Mouse (Mus musculus): ENCODE measurements at regions not wholly inside any gene's neighbourhood (a gene's known extent, or its start where the extent isn't known, plus 50 kb on each side); places are given as distances from the start of the nearest gene placed in this dataset.
A peak's percentile ranks its signal among the peaks of the same experiment; 100 is the strongest.

- no peak for DNase-seq (ENCODE audit: low read depth, low spot score)
These were observed 237.6 kb upstream of the Stt3b start for GRCm38 (mm10) chr9:115547625-115548325.

GRCm38 (mm10) chr9:115548722-115549349, 238.6 kb upstream of the Stt3b start:
- no peak for DNase-seq (ENCODE audit: low read depth, low spot score)

DNA sequence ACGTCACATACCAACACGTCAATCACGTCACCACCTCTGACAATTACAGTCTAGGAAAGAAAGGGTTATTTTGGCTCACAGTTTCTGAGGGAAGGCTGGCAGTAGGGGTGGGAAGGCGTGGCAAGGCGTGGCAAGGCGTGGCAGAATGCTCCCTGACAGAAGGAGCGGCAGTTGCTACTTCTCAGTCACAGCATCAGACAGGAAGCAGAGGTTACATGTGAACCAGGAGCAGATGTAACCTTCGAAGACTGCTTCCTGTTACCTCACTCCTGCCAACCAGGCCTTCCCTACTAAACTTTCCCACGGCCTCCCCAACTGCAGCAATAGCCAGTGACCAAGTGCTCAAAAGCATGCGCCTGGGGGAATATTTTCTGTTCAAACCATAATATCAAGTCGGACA, 240.9 kb upstream of the Stt3b start:
- DNase-seq (ENCODE audit: low read depth, low spot score) = no peak

GRCm38 (mm10) chr9:115551501-115551900, 241.3 kb upstream of the Stt3b start:
- DNase-seq (ENCODE audit: low read depth, low spot score) = no peak

DNA sequence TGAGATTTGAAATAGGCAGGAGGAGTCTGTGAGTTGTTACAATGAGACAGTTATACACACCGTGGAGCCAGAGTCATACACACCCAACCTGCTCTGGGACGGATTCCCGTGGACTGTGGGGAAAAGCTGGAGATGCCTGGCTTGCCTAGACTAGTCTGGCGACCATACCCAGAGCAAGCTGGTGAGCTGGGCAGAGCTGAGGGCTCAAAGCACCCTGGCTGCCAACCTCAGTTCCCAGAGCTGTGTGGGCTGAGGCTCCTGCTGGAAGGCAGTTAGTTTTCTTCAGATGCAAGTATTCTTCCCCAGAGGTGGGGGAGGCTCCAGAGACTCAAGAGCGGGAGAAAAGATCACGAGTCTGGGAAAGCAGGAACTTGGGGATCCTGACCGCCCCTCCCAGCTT, 247.9 kb upstream of the Stt3b start:
- peak; percentile 58 for DNase-seq (ENCODE audit: low read depth, low spot score)

- DNase-seq (ENCODE audit: low read depth, low spot score) = no peak
These were observed 249.3 kb upstream of the Stt3b start for GRCm38 (mm10) chr9:115559521-115559920.

DNA sequence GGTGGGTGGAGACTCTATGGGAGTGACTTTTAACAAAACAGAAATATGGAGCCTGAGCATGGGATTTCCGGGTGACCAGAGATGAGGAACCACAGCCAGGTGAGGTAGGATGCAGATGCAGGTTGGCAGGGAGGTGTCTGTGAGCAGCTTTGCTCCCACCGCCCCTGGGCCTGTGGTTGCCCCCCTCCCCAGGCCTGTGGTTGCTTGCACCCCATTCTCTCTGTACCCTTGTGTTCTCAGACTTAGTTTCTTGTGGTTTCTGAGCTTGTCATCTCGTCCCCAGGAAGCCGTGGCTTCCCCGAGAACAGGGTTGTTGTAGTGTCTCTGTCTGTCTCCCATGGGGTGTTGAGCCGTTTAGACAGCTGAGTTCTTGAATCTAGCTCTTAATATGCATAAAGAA, 251.0 kb upstream of the Stt3b start:
- DNase-seq (ENCODE audit: low read depth, low spot score) = no peak

DNA sequence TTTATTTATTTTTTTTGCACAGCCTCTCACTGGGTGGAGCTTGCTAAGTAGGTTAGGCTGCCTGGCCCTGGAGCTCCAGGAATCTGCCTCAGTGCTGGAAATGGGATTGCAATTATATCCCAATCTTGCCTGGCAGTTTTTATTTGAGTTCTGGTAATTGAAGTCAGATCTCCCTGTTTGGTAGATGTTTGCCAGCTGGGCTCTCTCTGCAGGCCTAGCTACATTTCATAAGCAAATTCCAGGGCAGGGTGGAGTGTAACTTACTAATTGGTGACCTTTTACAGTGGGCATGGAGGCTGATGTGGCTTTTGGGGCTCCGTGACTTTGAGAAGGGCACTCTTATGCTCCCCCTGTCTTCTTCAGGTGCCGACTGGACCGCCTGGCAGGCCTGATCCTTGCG, 252.6 kb upstream of the Stt3b start:
- no peak for DNase-seq (ENCODE audit: low read depth, low spot score)

- DNase-seq (ENCODE audit: low read depth, low spot score) = peak; percentile 39
These were observed 254.1 kb upstream of the Stt3b start for GRCm38 (mm10) chr9:115564366-115564765.

DNA sequence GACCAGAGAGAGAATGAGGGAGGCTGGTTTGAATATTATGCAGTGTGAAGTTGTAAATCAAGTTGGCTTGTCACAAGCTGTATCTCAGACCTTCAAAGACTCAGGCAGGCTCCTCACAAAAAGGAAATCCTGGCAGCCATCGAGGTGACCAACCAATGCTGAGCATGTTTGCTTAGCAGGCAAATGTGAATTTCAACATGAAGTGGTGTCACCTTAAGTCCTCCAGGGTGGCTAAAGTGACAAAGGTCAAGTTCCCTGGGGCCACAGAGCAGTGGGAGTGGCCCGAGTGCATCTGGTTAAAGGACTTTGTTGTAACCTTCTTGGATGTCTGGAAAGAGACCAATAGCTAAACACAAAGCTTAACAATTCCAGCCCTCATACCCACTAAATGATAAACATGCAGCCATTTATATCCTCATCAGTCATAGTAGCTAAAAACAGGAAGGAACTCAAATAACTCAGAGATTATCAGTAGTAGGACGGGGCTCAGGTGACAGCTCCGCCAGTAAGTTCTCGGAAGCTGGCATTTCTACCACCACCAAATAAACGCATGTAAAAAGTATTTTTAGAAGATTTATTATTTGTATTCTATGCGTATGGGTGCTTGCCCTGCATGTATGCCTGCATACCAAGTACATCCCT, 258.6 kb upstream of the Stt3b start:
- no peak for DNase-seq (ENCODE audit: low read depth, low spot score)

GRCm38 (mm10) chr9:115570998-115571397, 260.8 kb upstream of the Stt3b start:
- peak; percentile 57 for DNase-seq (ENCODE audit: low read depth, low spot score)

- no peak for DNase-seq (ENCODE audit: low read depth, low spot score)
These were observed 270.9 kb upstream of the Stt3b start for GRCm38 (mm10) chr9:115581116-115581515.

GRCm38 (mm10) chr9:115583548-115583947, 273.3 kb upstream of the Stt3b start:
- no peak for DNase-seq (ENCODE audit: low read depth, low spot score)

DNA sequence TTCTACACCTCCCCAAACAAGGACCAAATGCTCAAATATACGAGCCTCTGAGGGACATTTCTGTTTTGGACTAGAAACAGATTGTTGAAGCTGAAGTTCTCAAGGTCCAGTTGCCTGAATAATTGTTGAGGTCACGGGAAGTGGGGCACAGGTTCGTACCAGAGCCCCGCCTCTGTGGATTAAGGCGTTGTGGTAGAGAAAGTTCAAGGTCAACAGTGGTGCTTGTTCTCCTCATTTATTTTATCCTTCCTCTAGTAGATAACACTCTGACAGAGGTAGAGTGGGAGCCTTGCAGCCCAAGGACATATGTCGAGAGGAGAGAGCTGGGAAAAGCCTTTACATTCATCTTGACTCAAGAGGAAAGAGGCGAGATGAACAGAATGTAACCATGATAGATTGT, 274.7 kb upstream of the Stt3b start:
- DNase-seq (ENCODE audit: low read depth, low spot score) = no peak

GRCm38 (mm10) chr9:115592466-115592865, 282.2 kb upstream of the Stt3b start:
- no peak for DNase-seq (ENCODE audit: low read depth, low spot score)

- DNase-seq (ENCODE audit: low read depth, low spot score) = no peak
These were observed 290.0 kb upstream of the Stt3b start for GRCm38 (mm10) chr9:115600228-115600627.

DNA sequence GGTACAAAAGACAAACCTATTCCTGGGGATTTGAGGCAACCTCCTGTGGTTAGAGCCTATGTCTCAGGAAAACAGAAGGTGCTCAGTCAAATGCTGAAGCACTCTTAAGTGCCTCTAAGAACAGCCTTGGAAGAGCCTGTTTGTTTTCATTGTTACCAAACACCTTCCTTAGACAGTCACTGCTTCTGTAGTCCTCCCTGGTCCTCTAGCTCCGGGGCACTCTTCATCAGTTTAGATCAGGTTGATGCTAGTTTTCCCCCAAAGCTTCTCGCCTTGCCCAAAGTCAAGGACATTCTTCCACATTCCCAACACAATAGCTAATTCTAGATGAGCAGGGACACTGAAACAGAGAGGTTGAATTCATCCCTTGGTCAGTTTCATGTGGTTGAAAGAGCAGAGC, 290.6 kb upstream of the Stt3b start:
- DNase-seq (ENCODE audit: low read depth, low spot score) = no peak

- DNase-seq (ENCODE audit: low read depth, low spot score) = no peak
These were observed 292.6 kb upstream of the Stt3b start for GRCm38 (mm10) chr9:115602772-115603171.

- DNase-seq (ENCODE audit: low read depth, low spot score) = no peak
These were observed 294.2 kb upstream of the Stt3b start for GRCm38 (mm10) chr9:115604450-115604849.

DNA sequence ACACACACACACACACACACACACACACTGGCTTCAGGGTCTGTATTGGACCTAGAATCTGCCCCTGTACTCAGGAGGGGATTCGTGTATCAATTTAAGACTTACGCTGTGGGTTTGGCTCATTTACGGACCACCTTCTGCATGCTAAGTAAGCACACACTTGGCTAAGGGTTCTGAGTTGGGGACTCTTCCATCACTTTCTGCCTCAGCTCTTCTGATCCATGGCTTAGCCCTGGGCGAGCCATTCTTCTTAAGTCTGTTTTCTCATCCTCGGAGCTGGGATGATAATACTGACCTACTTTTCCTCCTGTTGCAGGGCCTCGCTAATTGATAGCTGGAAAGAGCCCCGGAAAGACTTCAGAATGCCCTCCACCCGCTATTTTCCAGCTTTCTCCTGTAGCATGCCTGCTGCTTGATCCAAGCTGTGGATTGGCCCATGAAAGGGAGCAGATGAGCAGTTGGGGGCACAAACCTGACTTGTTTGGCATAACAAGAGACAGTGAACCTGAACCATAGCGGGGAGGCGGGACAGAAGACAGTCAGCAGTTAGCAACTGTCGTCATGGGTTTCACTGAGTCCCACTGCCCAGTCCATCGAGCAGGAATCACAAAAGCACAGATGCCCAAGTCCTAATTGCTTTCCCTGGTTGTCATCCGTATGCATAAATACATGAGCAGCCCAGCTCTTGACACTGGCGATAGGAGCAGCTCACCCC, 294.9 kb upstream of the Stt3b start:
- no peak for DNase-seq (ENCODE audit: low read depth, low spot score)

DNA sequence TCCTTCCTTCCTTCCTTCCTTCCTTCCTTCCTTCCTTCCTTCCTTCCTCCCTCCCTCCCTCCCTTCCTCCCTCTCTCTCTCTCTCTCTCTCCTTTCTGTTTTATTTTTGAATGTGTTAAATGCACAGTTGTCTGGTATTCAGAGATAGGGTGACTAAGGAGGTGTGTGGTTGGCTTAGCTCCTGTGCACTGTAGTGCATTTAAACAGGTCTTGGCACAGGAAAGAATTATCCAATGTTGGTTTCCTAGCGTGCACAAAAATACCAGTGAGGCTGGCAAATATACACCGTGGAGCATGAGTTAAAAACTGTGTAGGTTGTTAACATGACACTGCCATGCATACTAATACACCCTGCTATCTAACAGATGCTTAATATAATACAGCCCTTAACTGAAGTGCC, 297.7 kb upstream of the Stt3b start:
- peak; percentile 57 for DNase-seq (ENCODE audit: low read depth, low spot score)

DNA sequence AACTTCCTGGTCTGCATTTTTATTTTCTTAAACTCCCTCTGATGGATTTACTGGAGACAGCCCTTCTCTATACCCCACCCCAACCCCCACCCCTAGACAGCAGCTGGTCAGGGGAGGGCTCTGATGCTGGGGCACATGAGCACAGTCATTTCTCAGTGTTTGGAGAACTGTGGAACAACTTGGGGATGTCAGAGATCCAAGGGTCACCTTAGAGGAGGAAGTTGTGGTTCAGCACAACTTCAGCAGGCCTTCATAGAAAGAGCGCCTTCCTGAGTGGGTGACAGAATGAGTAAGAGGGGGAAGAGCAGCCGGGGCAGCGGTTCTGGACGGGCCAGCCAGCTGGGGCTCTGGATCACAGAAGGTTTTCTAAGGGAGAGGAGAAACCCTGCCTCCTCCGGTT, 298.2 kb upstream of the Stt3b start:
- DNase-seq (ENCODE audit: low read depth, low spot score) = no peak

All from telencephalon, adult 2 months (tissue).